Mouse (Mus musculus): ENCODE results near the gene Rpp38.

Gene Rpp38

GRCm38 (mm10) chr2:3332484-3333242 lies at the start of gene Rpp38:
TSS of gene Rpp38 (minus strand) at chr2:3332643.
- peak; percentile 99 for DNase-seq (ENCODE audit: low spot score)

GRCm38 (mm10) chr2:3365127-3365526 lies 32.7 kb upstream of the Rpp38 start:
- no peak for DNase-seq (ENCODE audit: low spot score)

- no peak for DNase-seq (ENCODE audit: low spot score)
Observed at GRCm38 (mm10) chr2:3361067-3361466, 28.6 kb upstream of the Rpp38 start.

GRCm38 (mm10) chr2:3357887-3358286 lies 25.4 kb upstream of the Rpp38 start:
- DNase-seq (ENCODE audit: low spot score) = no peak

GRCm38 (mm10) chr2:3356311-3356710 lies 23.9 kb upstream of the Rpp38 start:
- no peak for DNase-seq (ENCODE audit: low spot score)

DNA sequence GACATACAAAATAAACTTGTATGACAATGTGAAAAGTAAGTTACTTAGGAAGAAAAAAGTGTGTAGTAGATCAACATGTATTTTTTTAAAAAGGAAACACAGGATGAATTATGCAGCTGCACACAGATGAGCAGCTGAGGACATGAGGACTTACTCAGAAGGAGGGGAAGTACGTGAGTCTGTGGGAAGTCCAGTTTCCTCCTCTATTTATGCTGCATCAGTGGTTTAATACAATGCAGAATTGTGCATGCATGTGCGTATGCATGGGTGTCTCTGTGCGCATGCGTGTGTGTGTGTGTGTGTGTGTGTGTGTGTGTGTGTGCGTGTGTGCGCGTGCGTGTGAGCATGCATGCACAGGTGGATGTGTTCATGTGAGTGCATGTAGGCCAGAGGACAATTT lies 23.4 kb upstream of the Rpp38 start:
- DNase-seq (ENCODE audit: low spot score) = no peak

DNA sequence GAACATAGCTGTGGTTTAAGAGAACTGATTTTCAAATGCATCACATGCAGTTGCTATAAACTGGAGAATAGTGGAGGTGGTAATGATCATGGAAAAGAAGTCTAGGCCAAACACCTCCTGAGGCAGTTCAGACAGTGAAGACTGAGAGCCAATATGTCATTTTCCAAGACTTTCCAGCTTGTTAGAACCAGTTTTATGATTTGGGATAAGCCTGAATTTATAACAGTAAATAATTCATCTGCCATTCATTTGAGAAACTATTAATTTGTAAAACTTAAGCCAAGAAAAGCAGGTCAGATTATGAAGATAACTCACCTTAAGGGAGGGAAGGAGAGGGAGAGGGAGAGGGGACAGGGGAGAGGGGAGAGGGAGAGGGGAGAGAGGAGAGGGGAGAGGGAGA lies 20.7 kb upstream of the Rpp38 start:
- no peak for DNase-seq (ENCODE audit: low spot score)

DNA sequence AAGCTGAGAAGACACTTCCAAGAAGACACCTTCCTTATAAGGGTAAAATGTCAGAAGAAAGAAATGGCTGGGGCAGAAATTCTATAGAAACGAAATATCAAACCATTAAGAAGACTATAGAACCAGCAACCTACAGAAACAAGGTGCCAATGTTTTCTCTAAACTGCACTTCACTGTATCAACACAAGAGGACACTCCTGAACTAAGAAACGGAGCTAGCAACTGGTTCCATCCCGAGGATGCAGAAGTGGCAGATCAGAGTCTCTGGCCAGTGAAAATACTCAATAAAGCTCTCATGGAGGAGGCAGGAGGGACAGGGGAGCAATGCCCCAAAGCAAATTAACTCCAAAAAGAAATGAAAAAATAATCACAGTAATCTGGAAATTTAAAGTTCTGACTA lies 16.5 kb upstream of the Rpp38 start:
- DNase-seq (ENCODE audit: low spot score) = peak; percentile 43

GRCm38 (mm10) chr2:3348422-3348821 lies 16.0 kb upstream of the Rpp38 start:
- DNase-seq (ENCODE audit: low spot score) = no peak

GRCm38 (mm10) chr2:3335611-3336301 lies 3.3 kb upstream of the Rpp38 start, which contains the start of gene Acbd7:
TSS of gene Acbd7 (plus strand) at chr2:3336168.
- peak; percentile 65 for DNase-seq (ENCODE audit: low spot score)

GRCm38 (mm10) chr2:3333761-3334160 lies 1.3 kb upstream of the Rpp38 start:
- no peak for DNase-seq (ENCODE audit: low spot score)

DNA sequence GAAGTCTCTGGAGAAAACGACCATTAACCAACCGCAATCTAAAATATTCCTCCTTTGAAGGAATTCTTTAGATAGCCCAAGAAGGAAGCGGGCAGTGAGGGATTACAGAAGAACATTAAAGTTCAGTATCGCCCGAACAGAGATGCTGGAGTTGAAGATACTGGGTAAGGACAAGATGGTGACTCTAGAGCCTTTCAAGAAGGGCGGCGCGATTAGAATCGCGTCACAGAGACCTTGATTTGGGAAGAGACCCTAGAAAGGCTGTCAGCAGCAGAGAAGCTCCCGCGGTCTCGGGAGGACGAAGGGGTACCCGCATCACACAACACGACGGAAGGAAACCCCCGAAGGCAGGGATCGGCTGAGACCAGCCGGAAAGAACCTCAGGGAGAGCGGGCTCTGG lies 387 bp downstream of the Rpp38 start:
- no peak for DNase-seq (ENCODE audit: low spot score)

DNA sequence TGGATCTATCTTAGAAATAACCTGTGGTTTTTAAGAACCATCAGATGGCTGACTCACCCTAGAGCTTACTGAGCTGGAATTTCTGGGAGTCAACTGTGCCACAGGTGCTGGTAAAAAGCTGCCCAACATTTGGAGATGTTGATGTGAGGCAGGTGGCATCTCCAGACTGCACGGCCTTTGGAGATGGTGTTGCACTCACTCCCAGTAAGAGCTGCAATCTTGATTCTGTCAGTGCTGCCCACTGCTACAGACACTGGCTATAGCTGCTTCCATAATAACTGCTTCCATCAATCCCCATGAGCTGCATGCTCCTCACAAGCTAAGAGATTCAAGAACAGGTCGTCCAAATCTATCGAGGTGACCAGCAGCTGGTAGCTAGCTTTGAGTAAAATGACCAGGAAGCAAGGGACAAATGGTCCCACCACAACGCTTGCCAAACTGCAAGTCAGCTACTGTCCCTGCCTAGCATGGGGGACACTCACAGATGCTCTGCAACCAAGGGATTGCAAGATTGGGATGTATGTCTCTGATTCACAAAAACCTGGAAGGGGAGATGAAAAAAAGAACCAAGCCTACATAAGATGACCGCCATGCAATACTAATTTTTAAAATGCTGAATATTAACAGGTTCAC lies 1.3 kb downstream of the Rpp38 start:
- no peak for DNase-seq (ENCODE audit: low spot score)

GRCm38 (mm10) chr2:3327351-3327750 lies 5.1 kb downstream of the Rpp38 start:
- DNase-seq (ENCODE audit: low spot score) = peak; percentile 53

- DNase-seq (ENCODE audit: low spot score) = no peak
Observed at GRCm38 (mm10) chr2:3326547-3326946, 5.9 kb downstream of the Rpp38 start.

GRCm38 (mm10) chr2:3324381-3325130 lies 7.9 kb downstream of the Rpp38 start:
- no peak for DNase-seq (ENCODE audit: low spot score)

- DNase-seq (ENCODE audit: low spot score) = no peak
Observed at GRCm38 (mm10) chr2:3323132-3323531, 9.3 kb downstream of the Rpp38 start.

DNA sequence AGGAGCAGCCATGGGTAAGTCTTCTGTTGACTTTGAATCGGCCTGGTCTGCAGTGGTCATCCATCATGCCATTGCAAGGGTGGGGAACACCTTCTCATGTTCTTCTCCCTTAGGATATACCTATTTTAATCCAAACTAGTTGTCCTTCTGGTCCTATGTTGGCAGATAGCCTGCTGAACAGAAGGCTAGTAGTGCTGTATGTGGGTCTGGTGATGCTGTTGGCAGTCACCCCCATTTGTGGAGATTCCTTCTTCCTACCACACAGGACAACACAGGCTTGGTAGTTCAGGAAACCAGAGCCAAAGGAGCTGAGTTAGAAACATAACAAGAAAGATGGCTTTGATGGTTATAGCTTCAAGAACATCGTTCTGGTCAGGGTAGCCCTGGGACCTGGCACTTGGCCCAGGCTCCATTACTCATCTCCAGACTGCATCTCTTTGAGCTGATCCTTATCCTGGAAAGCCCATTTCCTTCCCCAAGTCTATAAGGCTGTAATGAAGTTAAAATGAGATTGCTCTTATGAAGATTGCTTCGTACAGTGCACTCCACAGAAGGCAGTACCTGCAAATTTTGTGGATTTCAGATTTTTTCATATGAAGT lies 26.9 kb downstream of the Rpp38 start:
- DNase-seq (ENCODE audit: low spot score) = peak; percentile 31

GRCm38 (mm10) chr2:3295826-3296225 lies 36.6 kb downstream of the Rpp38 start:
- DNase-seq (ENCODE audit: low spot score) = no peak

DNA sequence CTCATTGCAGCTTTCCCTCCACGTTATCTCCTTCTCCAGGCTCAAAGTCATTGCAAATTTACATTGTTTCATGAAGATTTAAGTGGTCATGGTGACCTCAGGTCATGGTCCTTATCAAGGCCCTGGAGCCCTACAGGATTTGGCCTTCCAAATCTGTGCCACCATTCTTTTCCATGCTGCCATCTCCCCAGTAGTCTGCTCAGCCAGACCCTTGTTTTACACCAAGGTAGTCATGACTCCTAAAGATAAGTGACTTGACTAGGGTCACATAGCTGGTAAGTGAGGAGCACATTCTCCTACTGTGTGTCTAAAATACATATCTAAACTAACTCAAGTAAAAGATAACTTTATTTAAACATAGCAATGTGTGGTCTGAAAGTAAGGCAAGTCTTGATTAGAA lies 40.3 kb downstream of the Rpp38 start:
- no peak for DNase-seq (ENCODE audit: low spot score)

DNA sequence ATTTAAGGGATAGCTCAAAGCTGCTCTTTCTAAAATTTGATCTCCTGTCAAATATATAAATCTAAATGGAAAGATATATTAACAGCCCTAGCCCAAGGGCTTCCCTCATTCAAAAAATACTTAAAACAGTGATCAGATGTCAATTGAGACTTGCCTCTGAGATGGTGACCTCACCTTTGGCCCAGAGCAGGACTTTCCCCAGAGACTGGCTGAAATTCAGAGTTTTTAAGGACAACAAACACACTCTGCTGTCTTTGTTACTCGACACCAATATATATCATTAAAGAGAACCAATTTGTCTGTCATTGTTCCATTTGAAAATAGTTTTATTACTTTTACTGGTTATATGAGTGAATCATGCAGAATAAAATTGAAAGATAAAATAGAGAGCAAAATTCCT lies 42.9 kb downstream of the Rpp38 start:
- DNase-seq (ENCODE audit: low spot score) = no peak

DNA sequence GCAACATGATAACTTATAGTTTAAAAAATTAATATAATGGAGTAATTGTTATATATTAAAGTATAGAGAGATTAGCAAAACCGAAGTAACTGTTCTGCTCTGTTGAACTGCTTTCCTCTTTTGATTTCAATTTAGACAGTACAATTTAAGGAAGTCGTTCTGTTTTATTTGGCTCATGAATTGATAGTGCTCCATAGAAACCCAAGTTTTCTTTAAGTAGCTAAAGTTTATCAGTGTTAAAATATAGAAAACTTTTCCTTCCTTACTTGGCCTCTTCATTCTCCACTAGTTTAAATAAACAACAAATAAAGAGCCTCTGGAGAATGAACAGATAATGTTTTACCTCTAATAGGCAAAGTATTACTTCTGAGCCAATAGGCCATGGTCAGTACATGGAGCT lies 46.2 kb downstream of the Rpp38 start:
- no peak for DNase-seq (ENCODE audit: low spot score)
